Mouse (Mus musculus) myocyte (in vitro differentiated cells): ENCODE data around the gene Fermt3.

ENCODE experiments used
- MAX ChIP-seq: IDR thresholded peaks from one replicate; pipeline ENCODE4 v1.6.1; 2011; ENCODE audit warnings: low read depth, mild to moderate bottlenecking, control low read depth
- MYOG ChIP-seq, 3 experiments: IDR thresholded peaks; one replicate each; pipeline ENCODE4 v1.6.1; 2011; ENCODE audit warnings: control low read depth in 2 of 3, low read depth in 2 of 3, mild to moderate bottlenecking in 2 of 3; ENCODE audit not compliant: insufficient read length in 2 of 3, control insufficient read depth in 1 of 3, insufficient read depth in 1 of 3
- POLR2A ChIP-seq: IDR thresholded peaks from one replicate; pipeline ENCODE4 v1.6.1; 2011; ENCODE audit warnings: low read depth, mild to moderate bottlenecking, control low read depth, moderate library complexity; ENCODE audit not compliant: insufficient read length
- POLR2AphosphoS2 ChIP-seq: IDR thresholded peaks from one replicate; pipeline ENCODE4 v1.6.1; 2011; ENCODE audit warnings: low read depth, control low read depth; ENCODE audit not compliant: insufficient read length
- REST ChIP-seq: IDR thresholded peaks from one replicate; pipeline ENCODE4 v1.6.1; 2011; ENCODE audit warnings: mild to moderate bottlenecking, control low read depth, moderate library complexity; ENCODE audit not compliant: insufficient read depth, insufficient read length
- USF1 ChIP-seq: IDR thresholded peaks from one replicate; pipeline ENCODE4 v1.6.1; 2011; ENCODE audit warnings: low read depth, mild to moderate bottlenecking, control low read depth, moderate library complexity

DNA sequence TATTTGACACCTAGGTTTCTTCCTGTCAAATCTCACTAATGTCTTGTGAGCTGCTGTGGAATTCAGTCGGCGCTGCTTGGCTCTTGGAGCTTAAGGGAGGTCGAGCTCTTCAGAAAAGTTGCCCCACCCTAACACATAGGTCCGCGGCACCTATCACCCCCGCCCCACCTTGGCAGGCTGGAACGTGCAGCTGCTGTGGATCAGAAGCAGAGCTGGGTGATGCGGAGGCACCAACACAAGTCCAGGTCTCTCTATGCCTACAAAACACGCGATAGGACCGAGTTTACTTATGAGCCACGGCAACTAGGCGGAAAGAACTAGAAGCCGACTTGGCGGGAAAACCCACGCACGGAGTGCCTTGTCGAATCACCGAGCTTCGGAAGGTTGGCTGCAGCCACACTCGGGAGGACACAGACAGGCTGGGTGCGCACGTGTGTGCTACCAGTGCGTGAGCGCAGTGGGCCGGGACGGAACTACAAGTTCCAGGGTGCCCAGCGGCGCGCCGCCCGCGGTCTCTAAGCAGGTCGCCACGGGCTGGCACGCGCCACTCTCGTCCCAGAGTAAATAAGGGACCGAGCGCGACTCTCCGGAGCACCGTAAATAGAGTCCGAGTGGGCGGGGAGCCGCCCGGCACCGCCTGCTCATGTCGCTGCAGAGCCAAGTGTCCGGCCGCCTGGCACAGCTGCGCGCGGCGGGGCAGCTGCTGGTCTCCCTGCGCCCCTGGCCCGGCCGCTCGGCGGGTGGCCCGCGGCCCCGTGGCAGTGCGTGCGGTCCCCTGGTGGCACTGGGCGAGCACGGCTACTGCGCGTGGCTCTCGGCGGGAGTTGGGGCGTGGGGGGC lies 37.2 kb upstream of the Fermt3 start, which contains the start of gene Macrod1:
- TF ChIP-seq MYOG (IDR thresholded peaks at IDR 0.05; ENCODE audit: control insufficient read depth in 1 of 3, insufficient read depth in 1 of 3, insufficient read length in 2 of 3, low read depth in 2 of 3): peak; percentile 74 to 98 (median 97)
- TF ChIP-seq MAX: peak; percentile 58
- peak; percentile 68 for TF ChIP-seq POLR2A
- TF ChIP-seq POLR2AphosphoS2: peak; percentile 40
- no peak for TF ChIP-seq REST
- no peak for TF ChIP-seq USF1
